Mouse (Mus musculus): ENCODE results near the gene Gm28048.

DNA sequence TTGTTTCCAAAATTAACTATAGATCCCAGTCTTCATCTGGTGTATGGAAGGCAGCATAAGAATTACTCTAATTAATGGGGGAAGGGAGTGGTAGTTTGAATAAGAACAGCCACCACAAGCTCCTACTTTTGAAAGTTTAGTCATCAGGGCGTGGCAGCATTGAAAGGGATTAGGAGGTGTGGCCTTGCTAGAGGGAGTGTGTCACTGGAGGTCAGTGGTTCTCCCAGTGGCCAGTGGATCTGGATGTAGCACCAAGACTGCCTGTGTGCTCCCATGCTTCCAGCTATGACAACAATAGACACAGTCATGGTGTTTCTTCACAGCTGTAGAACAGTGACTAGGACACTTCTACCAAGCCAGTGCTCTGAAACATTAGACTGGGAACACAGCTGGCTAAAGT is 32.8 kb downstream of the Gm28048 start:
- TF ChIP-seq CTCF (IDR thresholded peaks at IDR 0.05; ENCODE audit: insufficient read depth, low read length) = no peak
- no peak for TF ChIP-seq POLR2A (IDR thresholded peaks at IDR 0.05; ENCODE audit: borderline replicate concordance, extremely low read depth, low read depth, low read length)

Measured in lung, adult 2 months (tissue).